Mouse (Mus musculus) erythroblast, embryonic 14.5 days (primary cell): Measurements from ENCODE around the gene Zfhx2.

Experiments used
- GATA1 ChIP-seq: IDR thresholded peaks from 2 replicates; pipeline ENCODE4 v1.6.1; 2012; ENCODE audit warnings: low read length, inconsistent platforms, mixed read lengths
- TAL1 ChIP-seq: IDR thresholded peaks from 3 replicates; pipeline ENCODE4 v1.6.1; 2012; ENCODE audit warnings: low read length, inconsistent platforms, mixed read lengths

DNA sequence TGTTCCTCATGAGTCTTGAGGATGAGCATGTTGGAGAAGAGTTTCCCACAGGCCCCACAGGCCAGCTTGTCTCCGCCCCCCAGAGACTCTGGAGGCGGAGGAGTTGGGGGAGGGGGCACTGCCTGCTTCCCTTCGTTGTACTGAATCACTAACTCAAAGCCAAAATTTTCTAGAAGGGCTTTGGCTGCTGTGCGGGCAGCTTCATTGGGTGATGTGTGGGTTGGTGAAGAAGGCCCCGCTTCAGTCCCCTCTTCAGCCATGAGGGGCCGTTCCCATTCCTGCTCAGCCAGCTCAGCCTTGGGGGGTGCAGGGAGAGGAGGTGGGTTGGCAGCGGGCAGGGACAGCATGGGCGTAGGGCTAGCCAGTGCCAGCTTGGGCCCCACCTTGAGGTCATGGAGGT is 26.1 kb downstream of the Zfhx2 start:
- TF ChIP-seq TAL1 (no peak), GATA1 (no peak)
